Mouse (Mus musculus) embryo, embryonic 9.5 days (tissue): Measurements from ENCODE around the gene Mov10l1.

Source experiments
- DNase-seq: peaks from one replicate; pipeline ENCODE4 v3.0.0-alpha.2; 2017; ENCODE audit errors: extremely low spot score

Gene Mov10l1

DNA sequence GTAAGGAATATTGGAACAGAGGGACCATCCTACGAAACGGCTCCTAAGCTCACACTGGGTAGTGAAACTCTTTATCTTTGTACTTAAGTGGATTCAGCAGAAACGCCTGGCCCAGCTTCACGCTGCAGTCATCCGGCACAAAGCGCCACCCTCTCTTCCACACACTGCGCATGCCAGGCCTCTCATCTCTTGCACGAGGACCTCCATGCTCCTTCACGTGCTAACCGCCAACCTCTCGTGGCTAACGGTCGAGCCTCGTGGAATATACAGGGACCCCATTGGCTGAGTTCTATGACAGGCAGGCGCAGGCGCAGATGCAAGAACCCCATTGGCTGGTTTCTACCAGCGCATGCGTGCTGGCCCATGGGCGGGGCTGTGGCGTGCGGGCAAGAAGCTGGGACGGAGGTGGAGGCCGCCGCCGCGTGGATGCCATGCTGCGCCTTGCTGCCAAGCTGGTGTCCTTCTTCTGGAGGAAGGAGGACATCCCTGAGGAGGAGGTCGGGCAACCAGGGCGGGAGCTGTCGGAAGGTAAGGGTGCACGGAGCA is at the start of gene Mov10l1:
Gene Mov10l1 (plus strand): TSS at position 376 of the 546 bp plus-strand sequence.
- DNase-seq = no peak

DNA sequence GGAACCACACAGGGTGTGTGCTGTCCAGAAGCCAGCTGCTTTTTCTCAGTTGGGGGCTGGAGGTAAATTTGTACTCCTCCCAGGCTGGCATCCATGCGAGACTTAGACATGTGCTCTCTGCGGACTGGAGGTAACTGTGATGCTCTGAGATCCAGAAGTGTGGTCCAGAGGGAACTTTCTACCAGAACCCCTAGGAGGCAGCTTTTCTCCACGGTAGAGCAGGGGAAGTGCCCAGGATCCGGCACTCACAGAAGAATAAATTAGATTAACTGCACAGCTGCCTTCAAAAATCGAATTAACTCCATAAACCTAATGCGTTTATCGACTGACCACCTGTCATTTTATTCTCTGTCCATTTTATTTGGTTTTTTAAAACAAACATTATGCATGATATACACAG is 48.6 kb upstream of the Mov10l1 start:
- no peak for DNase-seq

GRCm38 (mm10) chr15:88936619-88937290 is 46.0 kb upstream of the Mov10l1 start:
- no peak for DNase-seq

DNA sequence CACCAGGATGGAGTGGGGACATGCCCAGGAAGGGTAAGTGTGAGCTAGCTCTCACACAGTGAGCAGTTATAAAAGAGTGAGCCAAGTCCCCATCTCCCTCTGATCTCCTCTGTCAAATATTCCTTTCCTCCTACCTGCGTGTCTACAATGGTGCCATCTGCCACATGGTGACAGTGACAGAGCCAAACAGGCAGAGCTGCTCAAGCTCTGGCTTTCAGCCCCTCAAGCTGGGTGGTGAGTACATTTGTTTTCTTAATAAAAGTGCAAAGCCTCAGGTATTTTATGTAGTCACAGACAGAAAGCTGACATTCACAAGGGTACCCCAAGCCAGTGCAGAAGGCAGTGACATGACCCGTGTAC is 45.4 kb upstream of the Mov10l1 start:
- DNase-seq = no peak

DNA sequence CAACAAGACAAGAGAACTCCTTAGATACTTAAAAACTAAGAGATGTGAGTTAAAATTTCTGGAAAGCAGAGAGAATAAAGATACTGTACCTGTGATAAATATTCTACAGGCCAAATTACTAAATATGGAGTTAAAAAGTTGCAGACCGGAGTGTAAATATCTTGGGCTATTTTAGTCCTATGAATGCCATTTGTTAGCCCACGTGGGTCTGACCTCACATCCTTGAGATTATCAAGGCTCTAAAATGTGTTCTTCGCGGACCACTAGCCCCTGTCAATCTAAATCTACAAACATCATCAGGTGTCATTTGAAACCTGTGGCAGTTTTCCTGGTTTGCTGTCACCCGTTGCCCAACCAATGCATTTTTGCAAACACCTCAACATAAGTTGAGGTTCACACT is 39.9 kb upstream of the Mov10l1 start:
- no peak for DNase-seq

- DNase-seq = no peak
Observed at GRCm38 (mm10) chr15:88943896-88944551, 38.7 kb upstream of the Mov10l1 start.

DNA sequence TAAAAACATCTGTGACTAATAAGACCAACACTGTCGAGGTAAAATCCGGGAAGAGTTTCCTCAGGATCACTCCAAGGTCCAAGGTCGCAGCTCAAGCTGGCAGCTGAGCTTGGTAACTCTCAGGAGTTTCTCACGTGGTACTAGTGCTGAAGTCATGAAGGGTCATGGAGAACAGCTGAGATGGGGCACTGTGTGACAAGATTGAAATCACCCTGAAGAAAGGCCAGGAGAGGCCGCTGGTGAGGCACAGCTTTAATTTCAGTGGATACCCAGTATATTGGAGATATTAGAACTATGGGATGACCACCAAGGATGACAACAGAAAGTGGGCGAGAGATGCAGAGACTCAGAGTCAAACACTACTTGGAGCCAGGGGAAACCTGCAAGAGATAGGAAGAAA is 35.9 kb upstream of the Mov10l1 start:
- DNase-seq = no peak

- DNase-seq = no peak
Observed at GRCm38 (mm10) chr15:88951246-88951645, 31.5 kb upstream of the Mov10l1 start.

DNA sequence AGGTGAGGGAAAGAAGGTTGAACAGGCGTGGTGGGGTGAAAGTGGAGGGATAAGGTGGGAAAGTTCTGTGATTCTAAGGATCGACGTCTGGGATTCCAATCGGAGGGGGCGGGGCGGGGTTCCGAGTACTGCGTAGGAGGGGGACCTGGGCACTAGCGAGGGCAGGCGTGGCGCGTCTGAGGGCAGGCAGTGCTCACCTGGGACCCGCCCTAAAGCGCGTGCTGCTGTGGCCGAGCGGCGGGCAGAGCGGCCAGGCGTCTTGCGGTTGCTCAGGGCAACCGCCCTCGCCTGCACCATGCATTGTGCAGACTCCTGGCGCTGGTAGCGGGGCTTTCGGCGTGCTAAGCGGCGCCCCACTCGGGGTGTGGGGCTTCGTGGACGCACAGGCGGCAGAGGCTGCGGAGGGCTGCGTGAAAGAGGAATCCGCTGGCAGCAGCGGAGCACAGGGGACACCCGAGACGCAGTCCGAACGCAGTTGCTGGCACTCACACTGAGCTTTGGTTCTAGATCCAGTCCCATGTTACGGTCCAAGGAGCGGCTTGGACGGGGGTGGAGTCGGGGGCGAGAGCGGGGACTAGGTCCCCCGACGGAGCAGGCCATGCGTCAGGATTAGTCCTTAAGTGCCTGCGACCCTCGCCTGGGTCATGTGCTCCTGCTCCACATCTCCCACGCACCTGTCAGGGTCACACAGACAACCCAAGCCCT is 28.2 kb upstream of the Mov10l1 start, which contains the start of gene Ttll8:
Gene Ttll8 (minus strand): TSS at position 51 of the 705 bp plus-strand sequence.
- DNase-seq = peak; percentile 23

GRCm38 (mm10) chr15:88955342-88955741 is 27.4 kb upstream of the Mov10l1 start:
- DNase-seq = no peak

DNA sequence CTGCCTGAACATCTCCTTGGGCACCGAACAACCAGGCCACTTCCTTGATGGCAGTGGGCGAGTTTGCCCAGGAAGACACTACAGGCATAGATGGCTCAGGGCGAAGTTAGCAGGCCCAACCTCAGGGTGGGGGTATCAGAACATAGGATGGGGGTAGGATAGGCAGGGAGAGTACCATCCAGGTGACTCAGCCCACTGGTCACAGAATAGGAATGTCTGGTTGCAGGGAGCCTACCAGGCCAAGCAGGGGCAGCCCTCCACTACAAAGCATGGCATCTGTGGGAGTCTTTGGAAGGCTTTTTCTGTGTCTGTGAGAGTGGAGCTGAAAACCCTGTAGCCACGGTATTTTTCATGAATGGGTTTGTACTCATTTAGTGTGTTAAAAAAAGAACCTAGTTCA is 25.2 kb upstream of the Mov10l1 start:
- no peak for DNase-seq

DNA sequence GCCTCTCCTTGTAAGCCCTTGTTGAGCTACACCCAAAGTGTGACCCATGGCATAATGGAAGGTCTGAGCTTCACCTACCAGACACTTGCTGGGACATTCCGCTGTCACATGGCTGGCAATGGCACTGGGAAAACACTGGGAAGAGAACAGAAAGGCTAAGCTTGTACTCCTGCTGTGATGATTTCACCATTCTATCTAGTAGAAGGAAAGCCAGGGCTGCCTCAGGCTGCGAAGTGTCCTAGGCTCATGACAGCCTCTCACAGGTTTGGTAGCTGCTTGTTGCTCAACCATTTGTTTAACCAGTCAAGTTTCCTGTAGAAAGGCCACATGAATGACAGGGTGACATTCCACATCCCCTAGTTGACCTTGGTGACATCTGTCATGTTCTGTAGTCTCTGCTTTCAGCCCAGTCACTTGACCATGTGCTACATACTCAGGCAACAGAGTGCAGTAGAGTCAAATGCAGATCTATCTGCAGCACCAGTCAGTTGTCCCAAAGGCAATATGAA is 18.6 kb upstream of the Mov10l1 start:
- no peak for DNase-seq

- DNase-seq = no peak
Observed at GRCm38 (mm10) chr15:88972300-88972699, 10.4 kb upstream of the Mov10l1 start.

DNA sequence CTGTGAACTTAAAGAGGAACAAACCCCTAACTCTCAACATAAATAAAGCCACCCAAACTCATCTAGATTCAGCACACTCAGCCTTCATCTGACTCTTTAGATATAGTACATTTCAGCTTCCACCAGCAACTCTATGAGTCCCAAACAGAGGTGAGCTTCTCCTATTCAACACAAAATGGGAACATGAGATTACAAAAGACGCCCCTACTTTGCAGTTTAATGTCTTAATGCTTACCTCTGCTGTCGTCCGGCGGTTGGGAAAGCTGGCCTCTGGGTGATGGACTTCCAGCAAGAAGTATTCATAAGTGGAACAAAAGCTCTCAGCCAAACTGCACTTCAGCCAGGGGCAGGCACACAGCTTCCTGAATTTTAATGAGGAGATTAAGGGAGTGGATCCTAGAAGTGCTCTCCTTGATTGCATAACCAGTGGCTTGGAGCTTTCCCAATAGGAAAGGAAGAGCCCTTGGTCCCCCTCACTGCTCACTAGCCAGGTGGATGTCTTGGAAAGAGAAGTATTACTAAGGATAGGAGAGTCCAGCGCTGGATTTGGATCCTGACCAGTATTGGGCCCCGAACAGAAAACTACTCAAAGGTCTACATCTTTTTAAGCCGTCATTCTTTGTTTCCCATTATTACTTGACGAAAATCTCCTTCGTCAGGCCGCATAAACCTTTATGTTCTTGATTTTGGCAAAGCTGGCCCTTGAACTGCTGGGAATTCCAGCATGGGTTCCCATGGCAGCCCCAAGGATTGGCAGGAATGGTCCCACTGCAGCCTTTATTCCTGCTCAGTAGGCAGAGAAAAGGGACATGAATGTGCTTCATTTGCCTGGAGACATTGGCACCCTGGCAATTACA is 4.2 kb upstream of the Mov10l1 start, which contains the start of gene Mlc1:
Gene Mlc1 (minus strand): TSS at position 727 of the 857 bp plus-strand sequence.
- peak; percentile 50 for DNase-seq

DNA sequence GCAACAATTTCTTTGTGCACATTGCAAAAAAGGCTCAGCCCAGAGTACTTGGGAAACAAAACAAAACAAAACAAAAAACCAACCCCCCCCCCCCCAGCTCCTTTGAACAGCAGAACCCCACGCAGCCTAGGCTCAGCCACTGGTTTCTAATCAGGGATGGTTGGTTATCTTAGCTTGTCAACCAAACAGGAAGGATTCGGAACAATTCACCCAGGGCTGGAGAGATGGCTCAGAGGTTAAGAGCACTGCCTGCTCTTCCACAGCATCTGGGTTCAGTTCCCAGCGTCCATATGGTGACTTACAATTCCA is 3.6 kb upstream of the Mov10l1 start:
- DNase-seq = no peak

- DNase-seq = no peak
Observed at GRCm38 (mm10) chr15:88989236-88989635, 6.5 kb downstream of the Mov10l1 start.

GRCm38 (mm10) chr15:88998636-88999035 is 15.9 kb downstream of the Mov10l1 start:
- no peak for DNase-seq

- DNase-seq = no peak
Observed at GRCm38 (mm10) chr15:88999124-88999523, 16.4 kb downstream of the Mov10l1 start.

DNA sequence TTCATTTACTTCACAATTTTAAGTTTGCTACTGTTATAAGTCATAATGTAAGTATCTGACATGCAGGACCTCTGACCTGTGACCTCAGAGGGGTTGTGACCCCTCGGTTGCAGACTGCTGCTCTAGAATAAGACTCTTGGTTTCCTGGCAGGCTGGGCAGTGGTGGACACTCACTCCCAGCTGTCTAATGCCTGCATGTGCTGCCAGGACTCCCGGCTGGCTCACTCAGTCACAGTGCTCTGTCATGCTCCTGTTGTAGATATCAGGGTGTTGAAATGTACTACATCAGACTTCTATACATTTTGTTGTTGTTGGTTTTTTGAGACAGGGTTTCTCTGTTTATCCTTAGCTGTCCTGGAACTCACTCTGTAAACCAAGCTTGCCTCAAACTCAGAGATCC is 17.7 kb downstream of the Mov10l1 start:
- no peak for DNase-seq

DNA sequence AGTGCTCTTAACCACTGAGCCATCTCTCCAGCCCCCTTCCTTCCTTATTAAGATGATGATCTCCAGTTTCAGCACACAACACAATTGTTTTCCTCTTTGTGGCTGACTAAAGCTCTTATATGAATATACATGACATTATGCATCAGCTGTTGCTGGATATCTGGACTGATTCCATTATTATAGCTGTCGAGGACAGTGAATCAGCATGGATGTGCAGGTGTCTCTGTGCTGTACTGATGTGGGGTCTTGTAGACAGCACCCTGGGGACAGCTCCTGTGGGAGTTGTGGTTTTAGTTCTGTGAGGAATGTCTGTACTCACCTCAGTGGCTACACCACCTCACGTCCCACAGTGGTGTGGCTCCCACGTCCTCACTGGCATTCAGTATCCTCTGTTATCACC is 18.5 kb downstream of the Mov10l1 start:
- no peak for DNase-seq

GRCm38 (mm10) chr15:89007002-89007401 is 24.3 kb downstream of the Mov10l1 start:
- DNase-seq = no peak

DNA sequence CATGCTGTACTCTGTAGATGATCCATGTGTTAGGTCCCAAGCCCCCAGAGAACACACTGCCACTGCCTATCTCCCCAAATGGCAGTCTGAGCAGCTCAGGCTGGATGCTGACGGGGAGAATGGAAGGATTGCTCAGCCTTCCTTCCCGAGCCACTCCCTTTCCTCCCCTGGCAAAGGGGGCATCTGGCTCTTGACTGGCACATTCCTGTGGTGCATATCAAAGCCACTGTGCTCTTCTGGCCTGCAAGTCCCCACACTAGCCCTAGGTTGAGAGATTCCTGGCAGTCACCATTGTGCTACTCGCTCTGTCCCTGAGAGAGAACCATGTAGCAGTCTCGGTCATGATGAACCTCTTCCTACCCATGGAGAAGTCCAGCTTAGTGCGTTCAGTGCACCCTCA is 25.1 kb downstream of the Mov10l1 start:
- no peak for DNase-seq
